ENCODE assay signal across 13 mouse cellular contexts in the genomic region with DNA sequence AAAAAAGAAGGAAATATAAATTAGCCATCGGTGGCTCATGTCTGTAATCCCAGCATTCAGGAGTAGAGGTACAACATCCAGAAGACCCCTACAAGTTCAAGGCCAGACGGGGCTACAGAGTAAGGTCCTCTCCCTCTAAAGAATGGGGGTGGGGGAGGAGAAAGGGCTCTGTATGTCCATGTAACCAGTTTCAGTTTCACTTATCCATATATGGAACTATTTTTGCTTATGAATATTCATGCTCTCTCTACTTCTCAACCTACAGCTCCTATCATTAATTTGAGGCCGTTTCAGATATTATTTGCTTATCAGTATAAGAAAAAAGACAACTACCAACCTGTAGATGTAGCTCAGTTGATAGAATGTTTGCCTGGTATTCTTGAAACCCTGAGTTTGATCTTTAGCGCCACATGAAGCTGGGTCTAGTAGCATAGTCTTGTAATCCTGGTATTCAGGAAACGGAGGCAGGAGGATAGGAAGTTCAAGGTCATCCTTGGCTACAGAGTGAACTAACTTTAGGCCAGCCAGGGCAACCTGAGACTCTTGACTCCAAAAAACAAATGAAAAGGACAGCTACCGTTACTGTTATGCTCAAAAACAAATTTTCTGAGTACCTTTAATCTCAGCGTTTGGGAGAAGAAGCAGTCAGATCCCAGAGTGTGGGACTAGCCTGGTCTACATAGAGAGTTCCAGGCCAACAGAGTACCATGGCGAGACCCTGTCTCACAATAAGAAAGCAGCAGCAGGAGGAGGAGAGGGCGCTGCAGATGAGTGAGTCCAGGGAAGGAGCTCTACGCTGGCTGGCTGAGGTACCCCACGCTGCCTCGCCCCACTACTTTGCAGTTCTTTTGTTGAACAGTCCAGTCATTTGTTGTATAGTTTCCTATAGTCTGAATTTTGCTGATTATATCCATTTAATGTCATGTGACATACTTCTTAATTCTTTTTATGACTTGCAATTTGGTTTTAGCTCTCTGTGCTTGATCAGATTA. TPM values are rescaled to one million over a fixed set of nuclear protein-coding genes. Genes with fewer than 3 reads are reported as not detected.
A peak's percentile ranks its signal among the peaks of the same experiment; 100 is the strongest.
DNase-seq lines count a peak whose midpoint lies in the region; ATAC-seq and TF ChIP-seq lines count a peak whose summit lies in the region.
"Had no signal": no experiment of that assay in that cellular context is flagged by ENCODE, and none has a peak within 500 bp of the region (broad histone marks: within the 10 kb centered on the region; RNA-seq: fewer than 3 reads in every experiment).

No protein-coding gene starts in this region.

- peak; percentile 46 for ATAC-seq in activated CD4-positive, CD25-positive, alpha-beta regulatory T cell, adult 4 months
- no peak for ATAC-seq in liver, embryonic 16.5 days (ENCODE audit: low read depth)
- ATAC-seq: hindbrain, embryonic 16.5 days; Patski had no signal

- no peak for TF ChIP-seq CTCF in spleen, adult 2 months (IDR thresholded peaks at IDR 0.05; ENCODE audit: extremely low read depth, insufficient read depth, insufficient read length, insufficient replicate concordance)
- TF ChIP-seq CTCF in left cerebral cortex, adult 2 months (IDR thresholded peaks at IDR 0.05) = no peak

- no peaks in the 10 kb centered on the region for H3K27me3 ChIP-seq in spleen, adult 2 months (ENCODE audit: control insufficient read depth, insufficient read depth, low read length)
- no peaks in the 10 kb centered on the region for H3K27me3 ChIP-seq in liver, embryonic 16.5 days (ENCODE audit: control insufficient read depth, insufficient read depth, low read depth, low read length)
- H3K27me3 ChIP-seq: embryonic facial prominence, embryonic 13.5 days; heart, embryonic 12.5 days; Patski; stomach, embryonic 15.5 days had no signal

- H3K36me3 ChIP-seq in spleen, adult 2 months (ENCODE audit: control insufficient read depth, insufficient read depth, low read length) = no peaks in the 10 kb centered on the region
- H3K36me3 ChIP-seq in liver, embryonic 16.5 days (ENCODE audit: control insufficient read depth, insufficient read depth) = no peaks in the 10 kb centered on the region
- H3K36me3 ChIP-seq: embryonic facial prominence, embryonic 13.5 days; heart, embryonic 12.5 days; stomach, embryonic 15.5 days had no signal

- no peak overlapping the region for H3K27ac ChIP-seq in spleen, adult 2 months (ENCODE audit: insufficient read depth, low read length)
- H3K27ac ChIP-seq in liver, embryonic 16.5 days (ENCODE audit: low read length) = 0 out of 2 replicates have a peak overlapping the region, but pooled peaks have one; percentile 37
- no peak overlapping the region for H3K27ac ChIP-seq in left cerebral cortex, adult 2 months
- H3K27ac ChIP-seq: embryonic facial prominence, embryonic 13.5 days; stomach, embryonic 15.5 days had no signal

- no peaks in the 10 kb centered on the region for H3K9me3 ChIP-seq in liver, embryonic 16.5 days (replicated peaks; ENCODE audit: control insufficient read depth, low read length)
- H3K9me3 ChIP-seq: embryonic facial prominence, embryonic 13.5 days; heart, embryonic 12.5 days; stomach, embryonic 15.5 days had no signal

- TF ChIP-seq POLR2A in spleen, adult 2 months (IDR thresholded peaks at IDR 0.05; ENCODE audit: low read depth, low read length) = no peak

- peak in 1 of 2 experiments; percentile 12 for DNase-seq in spleen, adult 2 months (ENCODE audit: low read depth in 1 of 2, low spot score in 2 of 2)
- DNase-seq in spleen, postnatal 10 days (ENCODE audit: low spot score in 2 of 2) = no peak
- DNase-seq in right cerebral cortex, postnatal 10 days (ENCODE audit: low spot score in 2 of 2) = no peak
- no peak for DNase-seq in embryo, embryonic 11 days
- no peak for DNase-seq in left cerebral cortex, adult 2 months (ENCODE audit: extremely low spot score in 1 of 2, low spot score in 2 of 2)
- DNase-seq: cerebellum, adult 9-10 months had no signal

- 0 out of 2 replicates have a peak overlapping the region, but pooled peaks have one; percentile 13 for H3K4me3 ChIP-seq in spleen, adult 2 months (ENCODE audit: extremely low read depth, insufficient read depth, insufficient read length)
- no peak overlapping the region for H3K4me3 ChIP-seq in liver, embryonic 16.5 days (ENCODE audit: low read depth, low read length)
- H3K4me3 ChIP-seq in left cerebral cortex, adult 2 months = no peak overlapping the region
- H3K4me3 ChIP-seq: embryonic facial prominence, embryonic 13.5 days; heart, embryonic 12.5 days; stomach, embryonic 15.5 days had no signal

- peak overlapping the region; percentile 20; the same call in 1 of the 2 replicates for H3K4me2 ChIP-seq in liver, embryonic 16.5 days (ENCODE audit: low read depth, low read length)
- H3K4me2 ChIP-seq: embryonic facial prominence, embryonic 13.5 days; heart, embryonic 12.5 days; stomach, embryonic 15.5 days had no signal

- no peak overlapping the region for H3K9ac ChIP-seq in liver, embryonic 16.5 days (ENCODE audit: low read depth, low read length)
- H3K9ac ChIP-seq: embryonic facial prominence, embryonic 13.5 days; heart, embryonic 12.5 days; stomach, embryonic 15.5 days had no signal

- intact Hi-C loops in left cerebral cortex, adult 2 months (cut with DNase I) = no loop called here

- 69% methylated on average over 12 of the region's 12 CpGs for WGBS in spleen, adult 2 months
- WGBS in liver, embryonic 16.5 days (ENCODE audit: insufficient replicate concordance) = 69% methylated on average over 12 of the region's 12 CpGs

- peaks cover 10% of the 10 kb centered on the region; the same call in 1 of the 2 replicates for H3K4me1 ChIP-seq in spleen, adult 2 months (ENCODE audit: control insufficient read depth, insufficient read depth, insufficient read length)
- peaks cover 15% of the 10 kb centered on the region for H3K4me1 ChIP-seq in liver, embryonic 16.5 days (ENCODE audit: control insufficient read depth, low read depth, low read length)
- H3K4me1 ChIP-seq: embryonic facial prominence, embryonic 13.5 days had no signal

RNA-seq across cellular contexts. Expression of gene B130006D01Rik, which starts 5.8 kb away (rescaled TPM):
- polyA plus RNA-seq in spleen, adult 2 months (2012; rRNA removed) = 0.08 and 0.14 TPM in 2 replicates
- 1 to 10 TPM; 3.9 to 4.9 TPM for polyA plus RNA-seq in activated CD4-positive, CD25-positive, alpha-beta regulatory T cell, adult 4 months (2017; shearing (Covaris generic))
- 0.30 and 0.33 TPM in 2 replicates for polyA plus RNA-seq in liver, embryonic 16.5 days (2015; fragmentation: Nextera tagmentation; extraction: Ambion mirVana)
- 1 to 10 TPM; 1.2 TPM for total RNA-seq in left cerebral cortex, adult 2 months (2021)

RNA-seq across cellular contexts. Expression of gene Zfp652, which starts 16.7 kb away (rescaled TPM):
- polyA plus RNA-seq in spleen, adult 2 months (2012; rRNA removed) = 18.2 and 25.8 TPM in 2 replicates
- polyA plus RNA-seq in activated CD4-positive, CD25-positive, alpha-beta regulatory T cell, adult 4 months (2017; shearing (Covaris generic)) = 10 to 100 TPM in 1 of 2 experiments, 1 to 10 TPM in 1; 9.6 to 13.0 TPM
- polyA plus RNA-seq in liver, embryonic 16.5 days (2015; fragmentation: Nextera tagmentation; extraction: Ambion mirVana) = 5.8 and 5.9 TPM in 2 replicates
- total RNA-seq in left cerebral cortex, adult 2 months (2021) = 10 to 100 TPM; 42.3 to 43.5 TPM
